Mouse (Mus musculus) megakaryocyte, embryonic 14.5 days (primary cell): ENCODE results near the gene Amn1. TPM values are rescaled to one million over a fixed set of nuclear protein-coding genes. Genes with fewer than 3 reads are reported as not detected.
"Not testable (repeated sequence)": the region's sequence is repeated elsewhere in the genome, so short reads cannot be mapped to it uniquely, and the experiment has no call there.

Experiments
- H3K27me3 ChIP-seq: replicated peaks from 2 replicates; pipeline ENCODE3; 2012; ENCODE audit warnings: inconsistent platforms
- H3K36me3 ChIP-seq: replicated peaks from 2 replicates; pipeline ENCODE3; 2012; ENCODE audit warnings: low read length, inconsistent platforms, mixed read lengths
- H3K4me1 ChIP-seq: 2 replicates; pipeline ENCODE4 v1.6.1; 2012; ENCODE audit warnings: inconsistent platforms
- H3K4me3 ChIP-seq: replicated peaks from 2 replicates; pipeline ENCODE3; 2012; ENCODE audit warnings: moderate library complexity, mild to moderate bottlenecking, inconsistent platforms
- H3K9me3 ChIP-seq: 2 replicates; pipeline ENCODE4 v1.6.1; 2012; ENCODE audit warnings: inconsistent platforms
- FLI1 ChIP-seq: IDR thresholded peaks from 2 replicates; pipeline ENCODE4 v1.6.1; 2012; ENCODE audit warnings: low read length, inconsistent platforms, mixed read lengths
- GATA1 ChIP-seq: IDR thresholded peaks from 3 replicates; pipeline ENCODE4 v1.6.1; 2012; ENCODE audit warnings: mixed read lengths, low read length, inconsistent platforms, borderline replicate concordance
- polyA plus RNA-seq: library from polyadenylated mRNA; stranded (reverse); fragments of >175 nt; gene quantifications from 2 replicates; pipeline ENCODE4 v1.2.3, GENCODE M21; 2012; ENCODE audit warnings: low replicate concordance; ENCODE audit not compliant: insufficient read depth

Gene Amn1
- polyA plus RNA-seq, 1 experiment = 1.6 TPM

DNA sequence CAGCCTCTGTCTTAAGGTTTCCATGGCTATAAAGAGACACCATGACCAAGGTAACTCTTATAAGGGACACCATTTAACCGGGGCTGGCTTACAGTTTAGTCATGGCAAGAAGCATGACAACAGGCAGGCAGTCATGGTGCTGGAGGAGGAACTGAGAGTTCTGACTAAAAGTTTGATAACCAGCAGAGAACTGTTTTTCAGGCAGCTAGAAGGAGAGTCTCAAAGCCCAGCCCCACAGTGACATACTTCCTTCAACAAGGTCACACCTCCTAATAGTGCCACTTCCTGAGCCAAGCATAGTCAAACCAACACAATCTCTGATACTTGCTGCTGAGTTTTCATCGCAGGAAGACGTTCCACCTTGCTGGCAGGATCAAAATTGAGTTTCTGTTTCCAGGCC, 49.5 kb downstream of the Amn1 start:
- Histone ChIP-seq H3K9me3 (peaks cover 4% of the 10 kb centered on the region; the same call in 1 of the 2 replicates), H3K27me3 (no peaks in the 10 kb centered on the region), H3K4me1 (peaks cover 69% of the 10 kb centered on the region), H3K36me3 (peaks cover 20% of the 10 kb centered on the region), H3K4me3 (no peak overlapping the region)
- TF ChIP-seq FLI1 (no peak), GATA1 (no peak)

- Histone ChIP-seq H3K9me3 (peaks cover 4% of the 10 kb centered on the region; the same call in 1 of the 2 replicates), H3K4me3 (no peak overlapping the region), H3K36me3 (peaks cover 14% of the 10 kb centered on the region), H3K4me1 (peaks cover 67% of the 10 kb centered on the region), H3K27me3 (no peaks in the 10 kb centered on the region)
- TF ChIP-seq FLI1 (no peak), GATA1 (no peak)
Measured at GRCm38 (mm10) chr6:149137936-149138335, 50.6 kb downstream of the Amn1 start.

DNA sequence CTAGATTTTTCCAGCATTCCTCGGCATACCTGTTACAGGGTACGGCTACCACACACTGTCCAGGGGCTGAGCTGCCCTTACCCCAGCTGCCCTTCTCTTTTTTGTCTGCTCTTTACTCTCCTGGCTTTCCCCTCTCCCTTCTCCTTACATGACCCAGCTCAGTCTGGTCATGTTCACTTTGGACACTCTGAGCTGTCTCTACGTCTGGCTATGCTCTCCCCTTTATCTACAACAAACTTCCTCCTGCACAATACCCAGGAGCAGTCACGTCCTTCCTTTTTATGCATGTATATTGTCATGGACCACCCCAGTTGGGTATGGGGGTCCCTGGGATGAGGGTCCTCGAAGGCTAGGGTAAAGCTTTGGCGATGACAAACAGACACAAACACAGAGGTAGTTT, 52.9 kb downstream of the Amn1 start:
- Histone ChIP-seq H3K9me3 (peaks cover 4% of the 10 kb centered on the region; the same call in 1 of the 2 replicates), H3K4me1 (peaks cover 62% of the 10 kb centered on the region), H3K36me3 (peaks cover 8% of the 10 kb centered on the region), H3K4me3 (peak overlapping the region; percentile 18), H3K27me3 (no peaks in the 10 kb centered on the region)
- TF ChIP-seq FLI1 (no peak), GATA1 (no peak)

GRCm38 (mm10) chr6:149134391-149135150, 53.9 kb downstream of the Amn1 start:
- peaks cover 61% of the 10 kb centered on the region for H3K4me1 ChIP-seq
- TF ChIP-seq FLI1 (no peak), GATA1 (no peak)
- no peak overlapping the region for H3K4me3 ChIP-seq
- peaks cover 8% of the 10 kb centered on the region for H3K36me3 ChIP-seq
- H3K27me3 ChIP-seq = no peaks in the 10 kb centered on the region
- H3K9me3 ChIP-seq = peaks cover 4% of the 10 kb centered on the region; the same call in 1 of the 2 replicates

GRCm38 (mm10) chr6:149132311-149133077, 56.0 kb downstream of the Amn1 start:
- Histone ChIP-seq H3K36me3 (no peaks in the 10 kb centered on the region), H3K9me3 (no peaks in the 10 kb centered on the region), H3K4me3 (no peak overlapping the region), H3K4me1 (peaks cover 40% of the 10 kb centered on the region), H3K27me3 (no peaks in the 10 kb centered on the region)
- TF ChIP-seq FLI1 (no peak), GATA1 (no peak)

DNA sequence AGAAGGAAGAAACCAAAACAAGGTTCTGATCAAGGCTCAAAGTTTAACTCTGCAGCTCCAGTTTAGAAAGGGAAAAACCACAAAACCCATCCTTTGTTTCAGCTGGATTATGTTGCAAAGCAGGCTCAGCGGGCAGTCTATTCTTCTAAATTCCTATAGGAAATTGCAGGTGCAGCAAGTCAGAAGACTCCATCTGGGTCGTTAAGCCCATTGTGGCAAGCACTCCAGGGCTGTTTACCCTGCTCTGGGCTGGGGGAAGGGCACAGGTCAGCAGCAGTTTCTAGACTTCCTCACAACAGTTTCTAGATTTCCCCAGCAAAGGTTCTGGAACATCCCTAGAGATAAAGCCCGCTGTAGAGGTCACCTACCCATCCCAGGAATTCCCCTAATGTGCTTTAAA, 57.4 kb downstream of the Amn1 start:
- no peaks in the 10 kb centered on the region for H3K9me3 ChIP-seq
- no peaks in the 10 kb centered on the region for H3K36me3 ChIP-seq
- H3K4me3 ChIP-seq = no peak overlapping the region
- peaks cover 31% of the 10 kb centered on the region for H3K4me1 ChIP-seq
- TF ChIP-seq FLI1 (no peak), GATA1 (no peak)
- no peaks in the 10 kb centered on the region for H3K27me3 ChIP-seq

DNA sequence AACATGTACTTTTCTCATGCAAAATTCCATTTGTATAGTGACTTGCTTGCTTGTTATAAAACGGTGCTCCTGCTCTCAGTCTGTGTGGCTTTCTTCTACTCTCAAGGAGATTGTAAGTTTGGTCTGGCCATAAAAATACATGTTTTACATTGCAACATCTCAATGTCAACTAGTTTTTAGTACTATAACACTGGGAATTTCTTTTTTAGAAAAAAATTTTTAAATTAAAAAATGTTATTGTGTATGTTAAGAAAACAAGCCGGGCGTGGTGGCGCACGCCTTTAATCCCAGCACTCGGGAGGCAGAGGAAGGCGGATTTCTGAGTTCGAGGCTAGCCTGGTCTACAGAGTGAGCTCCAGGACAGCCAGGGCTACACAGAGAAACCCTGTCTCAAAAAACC, 58.6 kb downstream of the Amn1 start, which contains the start of gene Gm10203:
Gm10203 (plus strand) TSS at position 301 of the 400 bp plus-strand sequence.
- H3K9me3 ChIP-seq, H3K27me3 ChIP-seq, H3K4me3 ChIP-seq, H3K36me3 ChIP-seq: not testable (repeated sequence)
- peaks cover 23% of the 10 kb centered on the region for H3K4me1 ChIP-seq

DNA sequence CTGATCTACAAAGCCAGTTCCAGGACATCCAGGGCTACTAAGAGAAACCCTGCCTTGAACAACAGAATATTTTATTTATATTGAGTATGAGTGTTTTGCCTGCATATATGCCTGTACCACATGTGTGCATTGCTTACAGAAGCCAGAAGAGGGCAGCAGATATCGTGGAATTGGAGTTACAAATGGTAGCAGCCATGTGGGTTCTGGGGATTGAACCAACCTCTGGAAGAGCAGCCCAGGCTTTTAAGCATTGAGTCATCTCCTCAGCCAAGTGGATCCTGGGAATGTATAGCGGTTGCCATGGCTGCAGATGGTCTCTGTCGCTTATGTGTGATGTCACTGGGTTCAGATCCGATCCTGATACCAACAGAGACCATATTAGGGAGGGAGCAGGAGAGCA, 61.8 kb downstream of the Amn1 start:
- Histone ChIP-seq H3K36me3 (no peaks in the 10 kb centered on the region), H3K4me1 (peaks cover 14% of the 10 kb centered on the region; the same call in 1 of the 2 replicates), H3K4me3 (no peak overlapping the region), H3K27me3 (no peaks in the 10 kb centered on the region), H3K9me3 (no peaks in the 10 kb centered on the region)
- TF ChIP-seq FLI1 = no peak
- TF ChIP-seq GATA1 = no peak

DNA sequence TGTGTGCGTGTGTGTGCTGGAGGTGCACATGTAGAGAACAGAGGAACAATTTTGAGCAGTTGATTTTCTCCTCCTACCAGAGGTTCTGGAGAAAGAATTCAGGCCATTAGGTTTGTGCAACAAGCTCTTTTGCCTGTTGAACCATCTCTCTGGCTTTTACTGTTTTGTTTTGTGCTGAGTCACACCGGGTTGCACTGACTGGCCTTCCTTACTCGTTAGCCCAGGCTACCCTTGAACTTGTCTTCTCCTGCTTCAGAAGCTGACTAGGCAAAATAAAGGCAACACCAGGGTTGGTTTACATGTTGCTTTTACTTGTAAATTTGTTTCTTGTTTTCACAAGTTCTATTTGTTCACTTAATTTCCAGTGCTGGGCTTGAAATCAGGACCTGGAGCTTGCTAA, 65.5 kb downstream of the Amn1 start:
- TF ChIP-seq FLI1 = no peak
- no peak for TF ChIP-seq GATA1
- Histone ChIP-seq H3K9me3 (no peaks in the 10 kb centered on the region), H3K36me3 (no peaks in the 10 kb centered on the region), H3K27me3 (no peaks in the 10 kb centered on the region), H3K4me1 (peaks cover 13% of the 10 kb centered on the region; the same call in 1 of the 2 replicates), H3K4me3 (no peak overlapping the region)

DNA sequence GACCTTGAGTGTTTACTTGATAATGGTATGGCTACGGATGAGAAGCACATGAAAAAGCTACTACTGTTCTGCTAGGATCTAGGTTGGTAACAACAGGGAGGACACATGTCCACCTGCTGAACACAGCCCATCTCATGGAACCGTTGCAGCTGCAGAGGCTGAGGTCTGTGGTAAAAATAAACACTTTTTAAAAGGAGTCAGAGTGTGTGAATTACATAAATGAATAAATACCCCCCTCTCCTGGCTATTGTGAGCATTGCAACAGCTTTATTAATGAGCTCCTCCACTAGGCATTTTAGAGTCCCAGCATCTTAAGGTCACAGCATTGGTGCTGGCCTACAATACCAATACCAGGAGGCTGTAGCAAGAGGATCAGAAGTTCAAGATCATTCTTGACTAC, 68.7 kb downstream of the Amn1 start:
- Histone ChIP-seq H3K9me3 (no peaks in the 10 kb centered on the region), H3K27me3 (no peaks in the 10 kb centered on the region), H3K36me3 (no peaks in the 10 kb centered on the region), H3K4me3 (no peak overlapping the region), H3K4me1 (peaks cover 10% of the 10 kb centered on the region; the same call in 1 of the 2 replicates)
- TF ChIP-seq GATA1 = no peak
- no peak for TF ChIP-seq FLI1
